Mouse (Mus musculus) embryonic facial prominence, embryonic 15.5 days (tissue): ENCODE results near the gene Nrg4. TPM values are rescaled to one million over a fixed set of nuclear protein-coding genes. Genes with fewer than 3 reads are reported as not detected.

Experiments used
- ATAC-seq: fragments of 200-750 bp; cut with Nextera tagmentation; 2 replicates; pipeline ENCODE4 v1.8.0; 2017; ENCODE audit warnings: low read depth, moderate TSS enrichment; ENCODE audit not compliant: insufficient number of reproducible peaks, low FRiP score, low TSS enrichment
- H3K27ac ChIP-seq: fragments of 300-500 bp; sonication (generic); replicated peaks from 2 replicates; pipeline ENCODE4 v1.5.1; 2015; ENCODE audit warnings: mild to moderate bottlenecking, inconsistent platforms
- H3K27me3 ChIP-seq: fragments of 300-500 bp; sonication (generic); 2 replicates; pipeline ENCODE4 v1.6.1; 2015; ENCODE audit warnings: inconsistent platforms
- H3K36me3 ChIP-seq: fragments of 300-500 bp; sonication (generic); 2 replicates; pipeline ENCODE4 v1.6.1; 2015; ENCODE audit warnings: mild to moderate bottlenecking, inconsistent platforms
- H3K4me1 ChIP-seq: fragments of 300-500 bp; sonication (generic); 2 replicates; pipeline ENCODE4 v1.6.1; 2015; ENCODE audit warnings: inconsistent platforms
- H3K4me2 ChIP-seq: fragments of 300-500 bp; sonication (generic); replicated peaks from 2 replicates; pipeline ENCODE4 v1.6.1; 2015; ENCODE audit warnings: mild to moderate bottlenecking, inconsistent platforms
- H3K4me3 ChIP-seq: fragments of 300-500 bp; sonication (generic); replicated peaks from 2 replicates; pipeline ENCODE4 v1.5.1; 2015; ENCODE audit warnings: mild to moderate bottlenecking, inconsistent platforms
- H3K9ac ChIP-seq: fragments of 300-500 bp; sonication (generic); 2 replicates; pipeline ENCODE4 v1.6.1; 2015; ENCODE audit warnings: inconsistent platforms
- H3K9me3 ChIP-seq: fragments of 300-500 bp; sonication (generic); replicated peaks from 2 replicates; pipeline ENCODE4 v1.6.1; 2016; ENCODE audit warnings: inconsistent platforms
- WGBS: fragments of 180-500 bp; shearing (Covaris S2); methylation state at CpG from one replicate; pipeline ENCODE4 v1.1.7; 2015; 5-methylcytosine and 5-hydroxymethylcytosine counted together
- polyA plus RNA-seq: library from polyadenylated mRNA; unstranded; fragments of >200 nt; fragmentation: Nextera tagmentation; extraction: Ambion mirVana; gene quantifications from 2 replicates; pipeline ENCODE4 v1.2.1, GENCODE M21; 2015

Gene Nrg4
- polyA plus RNA-seq, 1 experiment from 2014 or later: 1.5 TPM

- Histone ChIP-seq H3K9me3 (no peaks in the 10 kb centered on the region), H3K4me3 (no peak overlapping the region), H3K27me3 (no peaks in the 10 kb centered on the region), H3K9ac (no peak overlapping the region), H3K4me2 (no peak overlapping the region), H3K4me1 (no peaks in the 10 kb centered on the region), H3K27ac (no peak overlapping the region), H3K36me3 (no peaks in the 10 kb centered on the region)
- ATAC-seq: no peak
- whole genome bisulfite sequencing: 88% methylated on average over 5 of the region's 5 CpGs
Observed at GRCm38 (mm10) chr9:55232110-55232509, 94.5 kb downstream of the Nrg4 start.

DNA sequence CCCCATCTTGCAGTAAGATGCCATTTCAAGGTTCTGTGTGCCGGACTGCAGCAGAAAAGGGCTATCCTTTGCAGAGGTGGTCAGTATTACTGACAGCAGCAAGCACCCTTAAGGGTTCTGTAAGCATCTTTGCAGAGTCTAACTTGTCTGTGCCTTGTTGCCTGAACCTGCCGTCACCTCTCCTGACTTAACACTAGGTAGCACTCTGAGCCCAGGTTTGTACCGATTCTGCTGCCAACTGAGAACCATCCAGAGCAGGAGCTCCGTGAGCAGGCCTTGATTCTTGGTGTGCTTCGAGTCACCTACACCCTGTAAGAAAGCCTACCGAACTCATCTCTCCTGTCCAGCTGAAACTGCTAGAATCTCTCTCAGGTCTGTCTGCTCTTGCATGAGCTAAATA is 95.1 kb downstream of the Nrg4 start:
- 59% methylated on average over 6 of the region's 6 CpGs for WGBS
- H3K4me3 ChIP-seq: no peak overlapping the region
- H3K27ac ChIP-seq: no peak overlapping the region
- ATAC-seq: no peak
- H3K27me3 ChIP-seq: no peaks in the 10 kb centered on the region
- no peaks in the 10 kb centered on the region for H3K4me1 ChIP-seq
- no peaks in the 10 kb centered on the region for H3K36me3 ChIP-seq
- H3K9me3 ChIP-seq: no peaks in the 10 kb centered on the region
- H3K9ac ChIP-seq: no peak overlapping the region
- no peak overlapping the region for H3K4me2 ChIP-seq

DNA sequence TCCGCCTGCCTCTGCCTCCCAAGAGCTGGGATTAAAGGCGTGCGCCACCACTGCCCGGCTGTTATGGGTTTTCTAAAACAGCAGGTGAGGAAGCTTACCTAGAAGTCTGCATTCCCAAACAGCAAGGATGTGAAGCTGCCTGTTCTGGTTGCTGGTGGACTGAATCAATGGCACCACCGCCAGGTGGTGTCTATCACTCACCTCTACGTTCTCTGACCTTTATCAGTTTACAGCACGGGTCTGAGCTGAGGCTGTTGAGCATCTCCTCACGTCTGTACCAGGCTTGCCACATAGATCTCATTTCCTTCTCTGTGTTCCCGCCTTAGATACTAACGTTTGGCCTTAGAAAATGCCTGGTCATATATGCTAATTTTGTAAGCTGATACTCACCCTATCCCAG is 97.6 kb downstream of the Nrg4 start:
- Histone ChIP-seq H3K9me3 (no peaks in the 10 kb centered on the region), H3K27ac (no peak overlapping the region), H3K36me3 (peaks cover 15% of the 10 kb centered on the region), H3K4me3 (no peak overlapping the region), H3K9ac (no peak overlapping the region), H3K4me1 (no peaks in the 10 kb centered on the region), H3K4me2 (no peak overlapping the region), H3K27me3 (no peaks in the 10 kb centered on the region)
- WGBS: 57% methylated on average over 10 of the region's 10 CpGs
- ATAC-seq: no peak

DNA sequence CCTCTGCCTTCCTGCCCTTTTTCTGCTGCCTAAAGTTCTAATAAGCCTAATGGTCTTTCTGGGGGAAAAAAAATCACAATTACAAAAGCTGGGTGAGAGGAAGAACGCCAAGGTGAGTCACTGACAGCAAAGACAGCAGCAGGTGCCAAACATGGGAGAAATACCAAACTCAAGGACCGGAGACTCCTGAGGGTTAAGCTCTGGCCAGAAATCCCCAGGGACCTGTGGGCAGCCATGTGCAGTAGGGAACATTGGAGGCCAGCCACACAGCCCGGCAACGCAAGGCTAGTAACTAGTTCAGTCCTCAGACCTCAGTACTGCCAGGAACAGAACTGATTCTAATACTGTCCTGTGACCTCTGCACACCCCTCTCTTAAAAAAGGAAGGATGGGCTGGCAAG is 98.5 kb downstream of the Nrg4 start:
- 84% methylated on average over 4 of the region's 4 CpGs for WGBS
- no peak for ATAC-seq

DNA sequence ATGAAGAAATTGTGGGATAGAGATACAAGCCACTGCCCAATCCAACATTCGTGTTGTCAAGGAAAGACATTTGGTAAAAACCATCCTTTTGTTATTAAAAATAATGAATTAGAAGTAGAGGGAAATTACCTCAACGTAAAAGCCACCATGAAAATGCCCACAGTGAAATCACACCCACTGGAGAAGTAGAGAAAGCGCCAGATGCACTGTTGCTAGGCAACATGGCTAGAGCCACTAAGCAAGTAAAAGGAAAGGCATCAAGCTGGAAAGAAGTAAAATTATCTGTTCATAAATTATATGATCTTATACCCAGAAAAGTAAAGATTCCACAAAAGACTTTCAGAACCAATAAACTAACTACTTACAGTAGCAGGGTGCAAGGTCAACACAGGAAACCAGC is 100.4 kb downstream of the Nrg4 start:
- no peaks in the 10 kb centered on the region for H3K4me1 ChIP-seq
- peaks cover 41% of the 10 kb centered on the region for H3K36me3 ChIP-seq
- ATAC-seq: no peak
- H3K27ac ChIP-seq: no peak overlapping the region
- no peak overlapping the region for H3K4me3 ChIP-seq
- H3K9me3 ChIP-seq: no peaks in the 10 kb centered on the region
- H3K4me2 ChIP-seq: no peak overlapping the region
- H3K9ac ChIP-seq: no peak overlapping the region
- no peaks in the 10 kb centered on the region for H3K27me3 ChIP-seq
- WGBS: 79% methylated on average over 3 of the region's 3 CpGs

More for the DNA sequence above, 98.5 kb downstream of the Nrg4 start:
- Histone ChIP-seq H3K4me2 (no peak overlapping the region), H3K9ac (no peak overlapping the region), H3K4me3 (no peak overlapping the region), H3K36me3 (peaks cover 23% of the 10 kb centered on the region), H3K9me3 (no peaks in the 10 kb centered on the region), H3K4me1 (no peaks in the 10 kb centered on the region), H3K27ac (no peak overlapping the region), H3K27me3 (no peaks in the 10 kb centered on the region)

GRCm38 (mm10) chr9:55225165-55225737 is 101.4 kb downstream of the Nrg4 start:
- 89% methylated on average over 7 of the region's 7 CpGs for WGBS
- Histone ChIP-seq H3K27me3 (no peaks in the 10 kb centered on the region), H3K4me2 (no peak overlapping the region), H3K9me3 (no peaks in the 10 kb centered on the region), H3K27ac (no peak overlapping the region), H3K4me3 (no peak overlapping the region), H3K4me1 (no peaks in the 10 kb centered on the region), H3K9ac (no peak overlapping the region), H3K36me3 (peaks cover 51% of the 10 kb centered on the region)
- no peak for ATAC-seq

DNA sequence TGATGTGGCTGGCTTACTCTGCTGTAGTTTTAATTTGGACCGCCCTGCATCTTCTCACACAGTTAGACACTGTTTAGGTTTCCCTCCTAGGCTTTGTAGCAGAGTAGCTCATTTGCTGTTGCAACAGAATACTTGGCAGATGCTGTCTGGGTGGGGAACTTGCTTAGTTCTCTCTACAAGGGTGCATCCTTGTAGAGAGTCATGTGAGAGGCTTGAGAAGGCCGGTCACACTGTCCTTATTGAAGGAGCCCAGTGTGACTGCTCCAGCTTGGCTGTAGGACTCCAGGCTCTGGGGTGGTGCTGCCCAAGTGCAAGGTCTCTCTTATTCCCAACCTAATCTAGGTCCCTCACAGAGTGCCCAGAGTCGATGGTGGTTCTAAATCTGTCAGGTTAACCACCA is 109.3 kb downstream of the Nrg4 start:
- H3K4me2 ChIP-seq: no peak overlapping the region
- 93% methylated on average over 3 of the region's 3 CpGs for WGBS
- no peaks in the 10 kb centered on the region for H3K27me3 ChIP-seq
- H3K9ac ChIP-seq: no peak overlapping the region
- no peaks in the 10 kb centered on the region for H3K9me3 ChIP-seq
- H3K27ac ChIP-seq: no peak overlapping the region
- H3K36me3 ChIP-seq: peaks cover 84% of the 10 kb centered on the region
- ATAC-seq: no peak
- H3K4me1 ChIP-seq: no peaks in the 10 kb centered on the region
- no peak overlapping the region for H3K4me3 ChIP-seq

GRCm38 (mm10) chr9:55216078-55216477 is 110.6 kb downstream of the Nrg4 start:
- WGBS: 79% methylated on average over 2 of the region's 2 CpGs
- Histone ChIP-seq H3K36me3 (peaks cover 77% of the 10 kb centered on the region), H3K9ac (no peak overlapping the region), H3K4me3 (no peak overlapping the region), H3K4me2 (no peak overlapping the region), H3K9me3 (no peaks in the 10 kb centered on the region), H3K27ac (no peak overlapping the region), H3K4me1 (no peaks in the 10 kb centered on the region), H3K27me3 (no peaks in the 10 kb centered on the region)
- no peak for ATAC-seq

GRCm38 (mm10) chr9:55215648-55216047 is 111.0 kb downstream of the Nrg4 start:
- H3K4me3 ChIP-seq: no peak overlapping the region
- no peaks in the 10 kb centered on the region for H3K4me1 ChIP-seq
- no peak overlapping the region for H3K4me2 ChIP-seq
- no peak for ATAC-seq
- no peak overlapping the region for H3K9ac ChIP-seq
- H3K36me3 ChIP-seq: peaks cover 73% of the 10 kb centered on the region
- 86% methylated on average over 3 of the region's 3 CpGs for WGBS
- no peak overlapping the region for H3K27ac ChIP-seq
- no peaks in the 10 kb centered on the region for H3K9me3 ChIP-seq
- no peaks in the 10 kb centered on the region for H3K27me3 ChIP-seq

GRCm38 (mm10) chr9:55215056-55215455 is 111.6 kb downstream of the Nrg4 start:
- 87% methylated on average over 3 of the region's 3 CpGs for WGBS
- H3K36me3 ChIP-seq: peaks cover 67% of the 10 kb centered on the region
- no peak overlapping the region for H3K4me2 ChIP-seq
- H3K9ac ChIP-seq: no peak overlapping the region
- H3K4me1 ChIP-seq: peaks cover under 1% of the 10 kb centered on the region; the same call in 1 of the 2 replicates
- no peak for ATAC-seq
- no peaks in the 10 kb centered on the region for H3K9me3 ChIP-seq
- no peaks in the 10 kb centered on the region for H3K27me3 ChIP-seq
- H3K4me3 ChIP-seq: no peak overlapping the region
- H3K27ac ChIP-seq: no peak overlapping the region

GRCm38 (mm10) chr9:55213396-55213795 is 113.2 kb downstream of the Nrg4 start:
- Histone ChIP-seq H3K4me3 (no peak overlapping the region), H3K4me1 (peaks cover 7% of the 10 kb centered on the region), H3K36me3 (peaks cover 52% of the 10 kb centered on the region), H3K9ac (no peak overlapping the region), H3K9me3 (no peaks in the 10 kb centered on the region), H3K27me3 (no peaks in the 10 kb centered on the region), H3K4me2 (no peak overlapping the region), H3K27ac (no peak overlapping the region)
- ATAC-seq: no peak
- 95% methylated on average over 1 of the region's 1 CpGs for WGBS

DNA sequence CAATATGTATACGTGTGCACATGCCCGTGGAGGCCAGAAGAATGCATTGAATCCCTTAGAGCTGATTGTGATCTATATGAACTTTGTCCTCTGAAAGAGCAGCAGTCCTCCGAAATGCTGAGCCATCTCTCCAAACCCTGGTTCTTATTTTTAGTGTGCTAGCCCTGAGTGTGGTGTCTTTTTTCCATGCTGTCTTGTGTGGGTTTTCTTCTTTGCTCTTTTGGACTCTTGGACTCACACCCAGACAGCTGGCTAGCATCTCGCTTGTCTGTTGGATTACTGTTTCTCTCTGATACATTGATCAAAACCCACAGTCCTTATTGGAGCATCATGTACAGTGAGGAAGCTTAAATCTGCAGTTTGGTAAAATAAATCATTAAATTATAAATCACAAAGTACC is 115.0 kb downstream of the Nrg4 start:
- Histone ChIP-seq H3K27me3 (no peaks in the 10 kb centered on the region), H3K9me3 (no peaks in the 10 kb centered on the region), H3K27ac (no peak overlapping the region), H3K4me3 (no peak overlapping the region), H3K9ac (no peak overlapping the region), H3K36me3 (peaks cover 35% of the 10 kb centered on the region), H3K4me1 (peaks cover 13% of the 10 kb centered on the region), H3K4me2 (no peak overlapping the region)
- WGBS: 72% methylated on average over 4 of the region's 4 CpGs
- ATAC-seq: no peak
